Mouse (Mus musculus) cerebellum, adult (tissue): Measurements from ENCODE around the gene Mxd4.

Source experiments
- ATAC-seq: cut with Nextera tagmentation; 2 replicates; pipeline ENCODE4 v1.9.2; 2017; ENCODE audit warnings: mild to moderate bottlenecking, moderate library complexity, mixed read lengths; ENCODE audit not compliant: insufficient number of reproducible peaks, low FRiP score, low TSS enrichment

Gene Mxd4

GRCm38 (mm10) chr5:34187601-34188316, at the start of gene Mxd4:
Mxd4 (minus strand) TSS chr5:34187720.
- peak; percentile 92 for ATAC-seq

GRCm38 (mm10) chr5:34235898-34236420, 48.4 kb upstream of the Mxd4 start:
- ATAC-seq = no peak

GRCm38 (mm10) chr5:34235056-34235455, 47.5 kb upstream of the Mxd4 start:
- ATAC-seq = peak; percentile 49; the same call in 1 of the 2 replicates

GRCm38 (mm10) chr5:34233221-34233515, 45.6 kb upstream of the Mxd4 start:
- ATAC-seq = no peak

GRCm38 (mm10) chr5:34232481-34233220, 45.1 kb upstream of the Mxd4 start:
- ATAC-seq = no peak

- ATAC-seq = no peak
These were observed 44.4 kb upstream of the Mxd4 start for GRCm38 (mm10) chr5:34231901-34232300.

- no peak for ATAC-seq
These were observed 43.3 kb upstream of the Mxd4 start for GRCm38 (mm10) chr5:34230599-34231485.

GRCm38 (mm10) chr5:34229503-34229902, 42.0 kb upstream of the Mxd4 start:
- ATAC-seq = no peak

GRCm38 (mm10) chr5:34225516-34225915, 38.0 kb upstream of the Mxd4 start:
- ATAC-seq = peak; percentile 71; the same call in 1 of the 2 replicates

- no peak for ATAC-seq
These were observed 37.0 kb upstream of the Mxd4 start for GRCm38 (mm10) chr5:34224515-34224914.

GRCm38 (mm10) chr5:34220001-34220400, 32.5 kb upstream of the Mxd4 start:
- ATAC-seq = no peak

- ATAC-seq = no peak
These were observed 31.2 kb upstream of the Mxd4 start for GRCm38 (mm10) chr5:34218672-34219071.

- ATAC-seq = no peak
These were observed 30.2 kb upstream of the Mxd4 start for GRCm38 (mm10) chr5:34217756-34218155.

- no peak for ATAC-seq
These were observed 28.5 kb upstream of the Mxd4 start for GRCm38 (mm10) chr5:34216025-34216424.

GRCm38 (mm10) chr5:34213659-34214058, 26.1 kb upstream of the Mxd4 start:
- ATAC-seq = no peak

- ATAC-seq = peak; percentile 36
These were observed 22.8 kb upstream of the Mxd4 start for GRCm38 (mm10) chr5:34210279-34210678.

- no peak for ATAC-seq
These were observed 20.0 kb upstream of the Mxd4 start for GRCm38 (mm10) chr5:34207503-34207902.

- ATAC-seq = no peak
These were observed 18.3 kb upstream of the Mxd4 start for GRCm38 (mm10) chr5:34205788-34206187.

GRCm38 (mm10) chr5:34204911-34205310, 17.4 kb upstream of the Mxd4 start:
- ATAC-seq = peak; percentile 63; the same call in 1 of the 2 replicates

GRCm38 (mm10) chr5:34202006-34202405, 14.5 kb upstream of the Mxd4 start:
- ATAC-seq = no peak

GRCm38 (mm10) chr5:34201396-34201795, 13.9 kb upstream of the Mxd4 start:
- ATAC-seq = no peak
